In genomic region chr4:72511220-72511619, GRCm38 (mm10) we compare ENCODE assay signal across 26 mouse cellular contexts.
A peak's percentile ranks its signal among the peaks of the same experiment; 100 is the strongest.
DNase-seq lines count a peak whose midpoint lies in the region; ATAC-seq and TF ChIP-seq lines count a peak whose summit lies in the region.
"Had no signal": no experiment of that assay in that cellular context is flagged by ENCODE, and none has a peak within 500 bp of the region (broad histone marks: within the 10 kb centered on the region; RNA-seq: fewer than 3 reads in every experiment).

No protein-coding gene starts in this region.

- ATAC-seq in forebrain, embryonic 12.5 days (ENCODE audit: low FRiP score), result 0 out of 2 replicates have a peak, but pooled peaks have one; percentile 17
- no peak for ATAC-seq in forebrain, embryonic 11.5 days (replicated peaks; ENCODE audit: low FRiP score)
- peak; percentile 62 for ATAC-seq in hindbrain, postnatal 0 days
- ATAC-seq in hindbrain, embryonic 14.5 days (ENCODE audit: low FRiP score), result no peak
- ATAC-seq in midbrain, embryonic 11.5 days (ENCODE audit: low FRiP score), result 0 out of 2 replicates have a peak, but pooled peaks have one; percentile 35
- ATAC-seq in midbrain, postnatal 0 days (ENCODE audit: low FRiP score), result no peak
- ATAC-seq: liver, embryonic 12.5 days; liver, postnatal 0 days had no signal

- no peak overlapping the region for H3K9ac ChIP-seq in forebrain, embryonic 12.5 days
- no peak overlapping the region for H3K9ac ChIP-seq in forebrain, embryonic 11.5 days (ENCODE audit: low read length)
- no peak overlapping the region for H3K9ac ChIP-seq in hindbrain, postnatal 0 days (replicated peaks; ENCODE audit: low read length)
- H3K9ac ChIP-seq in hindbrain, embryonic 14.5 days, result no peak overlapping the region
- H3K9ac ChIP-seq in midbrain, embryonic 11.5 days (ENCODE audit: low read length), result no peak overlapping the region
- H3K9ac ChIP-seq in midbrain, postnatal 0 days (replicated peaks; ENCODE audit: low read length, poor library complexity, severe bottlenecking), result no peak overlapping the region
- H3K9ac ChIP-seq: embryonic facial prominence, embryonic 13.5 days; heart, embryonic 13.5 days; hindbrain, embryonic 15.5 days; liver, embryonic 12.5 days; liver, postnatal 0 days; stomach, embryonic 15.5 days had no signal

- H3K4me1 ChIP-seq in forebrain, embryonic 12.5 days, result no peaks in the 10 kb centered on the region
- no peaks in the 10 kb centered on the region for H3K4me1 ChIP-seq in forebrain, embryonic 11.5 days (replicated peaks; ENCODE audit: control insufficient read depth, insufficient read depth, low read length)
- H3K4me1 ChIP-seq in hindbrain, postnatal 0 days (ENCODE audit: insufficient read depth, low read length), result no peaks in the 10 kb centered on the region
- no peaks in the 10 kb centered on the region for H3K4me1 ChIP-seq in hindbrain, embryonic 14.5 days (replicated peaks; ENCODE audit: control insufficient read depth, insufficient read depth, low read length)
- no peaks in the 10 kb centered on the region for H3K4me1 ChIP-seq in midbrain, embryonic 11.5 days (ENCODE audit: control insufficient read depth, insufficient read depth, low read length)
- no peaks in the 10 kb centered on the region for H3K4me1 ChIP-seq in midbrain, embryonic 10.5 days
- no peaks in the 10 kb centered on the region for H3K4me1 ChIP-seq in midbrain, postnatal 0 days (ENCODE audit: insufficient read depth, low read length)
- H3K4me1 ChIP-seq: embryonic facial prominence, embryonic 13.5 days; heart, embryonic 13.5 days; hindbrain, embryonic 15.5 days; liver, embryonic 12.5 days; stomach, embryonic 15.5 days had no signal

- no peak for DNase-seq in forebrain, embryonic 11.5 days (ENCODE audit: low spot score)
- peak; percentile 31 for DNase-seq in hindbrain, postnatal 0 days (ENCODE audit: low spot score)
- DNase-seq in hindbrain, embryonic 14.5 days (ENCODE audit: low spot score), result no peak
- no peak for DNase-seq in midbrain, embryonic 11.5 days (ENCODE audit: low spot score, missing footprints)
- DNase-seq in midbrain, embryonic 10.5 days (ENCODE audit: low spot score), result no peak
- DNase-seq in midbrain, postnatal 0 days (ENCODE audit: low spot score), result peak; percentile 54
- DNase-seq in frontal cortex, postnatal 36 days (ENCODE audit: low spot score in 2 of 2), result no peak
- DNase-seq: adrenal gland, postnatal 10 days; cerebellum, adult 11 months; cerebellum, adult 9-11 months; gastrocnemius, postnatal 36 days; heart, postnatal 10 days; kidney, adult 8-10 months; kidney, postnatal 10 days; liver, postnatal 0 days; right cerebral cortex, postnatal 25 days; thymus, postnatal 14 days had no signal

- H3K4me3 ChIP-seq in forebrain, embryonic 12.5 days (replicated peaks), result no peak overlapping the region
- no peak overlapping the region for H3K4me3 ChIP-seq in forebrain, embryonic 11.5 days (ENCODE audit: low read depth, low read length)
- H3K4me3 ChIP-seq in hindbrain, postnatal 0 days (ENCODE audit: low read length), result no peak overlapping the region
- no peak overlapping the region for H3K4me3 ChIP-seq in hindbrain, embryonic 14.5 days (replicated peaks; ENCODE audit: low read length)
- H3K4me3 ChIP-seq in midbrain, embryonic 11.5 days (ENCODE audit: low read depth, low read length), result no peak overlapping the region
- H3K4me3 ChIP-seq in midbrain, embryonic 10.5 days, result no peak overlapping the region
- no peak overlapping the region for H3K4me3 ChIP-seq in midbrain, postnatal 0 days (ENCODE audit: low read depth, low read length)
- H3K4me3 ChIP-seq: embryonic facial prominence, embryonic 13.5 days; heart, embryonic 13.5 days; hindbrain, embryonic 15.5 days; left cerebral cortex, adult 2 months; liver, embryonic 12.5 days; stomach, embryonic 15.5 days had no signal

- 74% methylated on average over 1 of the region's 1 CpGs for WGBS in forebrain, embryonic 12.5 days
- 78% methylated on average over 1 of the region's 1 CpGs for WGBS in forebrain, embryonic 11.5 days
- 77% methylated on average over 1 of the region's 1 CpGs for WGBS in hindbrain, postnatal 0 days
- WGBS in hindbrain, embryonic 14.5 days, result 80% methylated on average over 1 of the region's 1 CpGs
- WGBS in midbrain, embryonic 11.5 days, result 76% methylated on average over 1 of the region's 1 CpGs
- 77% methylated on average over 1 of the region's 1 CpGs for whole genome bisulfite sequencing in midbrain, embryonic 10.5 days
- 67% methylated on average over 1 of the region's 1 CpGs for WGBS in midbrain, postnatal 0 days

- TF ChIP-seq CTCF in hindbrain, postnatal 0 days (IDR thresholded peaks at IDR 0.05; ENCODE audit: low read depth), result 0 out of 2 replicates have a peak, but pooled peaks have one; percentile 14
- no peak for TF ChIP-seq CTCF in midbrain, postnatal 0 days (IDR thresholded peaks at IDR 0.05)

- no peaks in the 10 kb centered on the region for H3K27me3 ChIP-seq in forebrain, embryonic 12.5 days
- H3K27me3 ChIP-seq in forebrain, embryonic 11.5 days (ENCODE audit: control insufficient read depth, insufficient read depth, low read length), result no peaks in the 10 kb centered on the region
- H3K27me3 ChIP-seq in hindbrain, postnatal 0 days (ENCODE audit: insufficient read depth, low read length), result no peaks in the 10 kb centered on the region
- no peaks in the 10 kb centered on the region for H3K27me3 ChIP-seq in hindbrain, embryonic 14.5 days (ENCODE audit: control insufficient read depth, insufficient read depth, low read length)
- H3K27me3 ChIP-seq in midbrain, embryonic 11.5 days (ENCODE audit: control insufficient read depth, insufficient read depth, low read length), result no peaks in the 10 kb centered on the region
- H3K27me3 ChIP-seq in midbrain, embryonic 10.5 days (ENCODE audit: low read depth, poor library complexity, severe bottlenecking), result no peaks in the 10 kb centered on the region
- H3K27me3 ChIP-seq in midbrain, postnatal 0 days (ENCODE audit: insufficient read depth, low read length), result no peaks in the 10 kb centered on the region
- H3K27me3 ChIP-seq: embryonic facial prominence, embryonic 13.5 days; heart, embryonic 13.5 days; hindbrain, embryonic 15.5 days; liver, embryonic 12.5 days; stomach, embryonic 15.5 days had no signal

- no peak overlapping the region for H3K4me2 ChIP-seq in forebrain, embryonic 12.5 days
- H3K4me2 ChIP-seq in forebrain, embryonic 11.5 days (ENCODE audit: low read depth, low read length, severe bottlenecking), result no peak overlapping the region
- no peak overlapping the region for H3K4me2 ChIP-seq in hindbrain, postnatal 0 days (ENCODE audit: low read depth, low read length)
- H3K4me2 ChIP-seq in hindbrain, embryonic 14.5 days (replicated peaks), result no peak overlapping the region
- no peak overlapping the region for H3K4me2 ChIP-seq in midbrain, embryonic 11.5 days
- no peak overlapping the region for H3K4me2 ChIP-seq in midbrain, postnatal 0 days (ENCODE audit: low read depth, low read length, poor library complexity, severe bottlenecking)
- H3K4me2 ChIP-seq: embryonic facial prominence, embryonic 13.5 days; heart, embryonic 13.5 days; hindbrain, embryonic 15.5 days; liver, embryonic 12.5 days; stomach, embryonic 15.5 days had no signal

- no peaks in the 10 kb centered on the region for H3K9me3 ChIP-seq in forebrain, embryonic 12.5 days
- H3K9me3 ChIP-seq in forebrain, embryonic 11.5 days (ENCODE audit: control insufficient read depth, low read length), result no peaks in the 10 kb centered on the region
- no peaks in the 10 kb centered on the region for H3K9me3 ChIP-seq in hindbrain, postnatal 0 days (ENCODE audit: low read length)
- no peaks in the 10 kb centered on the region for H3K9me3 ChIP-seq in hindbrain, embryonic 14.5 days (ENCODE audit: control insufficient read depth, low read length)
- no peaks in the 10 kb centered on the region for H3K9me3 ChIP-seq in midbrain, embryonic 11.5 days (ENCODE audit: control insufficient read depth, low read length)
- H3K9me3 ChIP-seq in midbrain, embryonic 10.5 days (replicated peaks), result no peaks in the 10 kb centered on the region
- H3K9me3 ChIP-seq in midbrain, postnatal 0 days (ENCODE audit: low read length), result no peaks in the 10 kb centered on the region
- H3K9me3 ChIP-seq: embryonic facial prominence, embryonic 13.5 days; G1E; hindbrain, embryonic 15.5 days; liver, embryonic 12.5 days; stomach, embryonic 15.5 days had no signal

- H3K27ac ChIP-seq in forebrain, embryonic 12.5 days, result no peak overlapping the region
- no peak overlapping the region for H3K27ac ChIP-seq in forebrain, embryonic 11.5 days (ENCODE audit: low read depth, low read length)
- H3K27ac ChIP-seq in hindbrain, postnatal 0 days, result no peak overlapping the region
- H3K27ac ChIP-seq in hindbrain, embryonic 14.5 days, result no peak overlapping the region
- no peak overlapping the region for H3K27ac ChIP-seq in midbrain, embryonic 11.5 days (ENCODE audit: low read depth, low read length)
- no peak overlapping the region for H3K27ac ChIP-seq in midbrain, embryonic 10.5 days (replicated peaks)
- no peak overlapping the region for H3K27ac ChIP-seq in midbrain, postnatal 0 days (ENCODE audit: low read depth, low read length)
- H3K27ac ChIP-seq: embryonic facial prominence, embryonic 13.5 days; heart, embryonic 13.5 days; hindbrain, embryonic 15.5 days; left cerebral cortex, adult 2 months; liver, embryonic 12.5 days; macrophage; stomach, embryonic 15.5 days had no signal

- H3K36me3 ChIP-seq in forebrain, embryonic 12.5 days (replicated peaks), result no peaks in the 10 kb centered on the region
- H3K36me3 ChIP-seq in forebrain, embryonic 11.5 days (ENCODE audit: control insufficient read depth, insufficient read depth, low read length), result no peaks in the 10 kb centered on the region
- no peaks in the 10 kb centered on the region for H3K36me3 ChIP-seq in hindbrain, postnatal 0 days (ENCODE audit: insufficient read depth, low read length)
- no peaks in the 10 kb centered on the region for H3K36me3 ChIP-seq in hindbrain, embryonic 14.5 days (replicated peaks; ENCODE audit: control insufficient read depth, insufficient read depth)
- no peaks in the 10 kb centered on the region for H3K36me3 ChIP-seq in midbrain, embryonic 11.5 days (ENCODE audit: control insufficient read depth, insufficient read depth, low read length)
- no peaks in the 10 kb centered on the region for H3K36me3 ChIP-seq in midbrain, embryonic 10.5 days
- no peaks in the 10 kb centered on the region for H3K36me3 ChIP-seq in midbrain, postnatal 0 days (ENCODE audit: insufficient read depth, low read length)
- H3K36me3 ChIP-seq: embryonic facial prominence, embryonic 13.5 days; G1E; heart, embryonic 13.5 days; hindbrain, embryonic 15.5 days; liver, embryonic 12.5 days; stomach, embryonic 15.5 days had no signal

Comparison
In these comparisons a context has a peak if more than half of its experiments do, and no peak if none do; other contexts are left out.
1. ATAC-seq: peak in forebrain, embryonic 12.5 days (single experiment), hindbrain, postnatal 0 days (single experiment) and midbrain, embryonic 11.5 days (single experiment); none in forebrain, embryonic 11.5 days (single experiment), hindbrain, embryonic 14.5 days (single experiment) and midbrain, postnatal 0 days (single experiment).
2. DNase-seq: peak in hindbrain, postnatal 0 days (single experiment) and midbrain, postnatal 0 days (single experiment); none in forebrain, embryonic 11.5 days (single experiment), hindbrain, embryonic 14.5 days (single experiment), midbrain, embryonic 11.5 days (single experiment), midbrain, embryonic 10.5 days (single experiment) and frontal cortex, postnatal 36 days (0 of 2).